Mouse (Mus musculus): ENCODE results near the gene Ccdc171. TPM values are rescaled to one million over a fixed set of nuclear protein-coding genes. Genes with fewer than 3 reads are reported as not detected.
"Not testable (repeated sequence)": the region's sequence is repeated elsewhere in the genome, so short reads cannot be mapped to it uniquely, and the experiment has no call there.

The Ccdc171 gene
- polyA plus RNA-seq, 1 experiment from 2014 or later, result 3.5 TPM

DNA sequence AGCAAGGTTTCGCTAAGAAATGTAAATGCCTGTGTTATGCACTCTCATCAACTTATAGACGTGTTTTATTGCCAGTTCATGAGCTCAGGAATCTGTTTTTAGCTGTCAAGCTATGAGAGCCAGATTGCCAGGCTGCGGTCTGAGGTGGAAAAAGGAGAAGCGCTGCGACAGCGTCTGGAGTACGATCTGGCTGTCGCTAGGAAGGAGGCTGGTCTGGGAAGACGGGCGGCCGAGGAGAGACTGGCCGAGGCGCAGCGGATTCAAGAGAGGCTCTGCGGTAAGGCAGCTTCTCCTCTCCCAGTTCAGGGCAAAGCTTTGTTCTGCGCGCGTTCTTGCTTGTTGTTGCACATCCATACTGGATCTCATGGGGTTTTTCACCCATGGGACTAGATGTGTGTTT is 24.2 kb downstream of the Ccdc171 start:
- Histone ChIP-seq H3K27me3 (ENCODE audit: insufficient read depth, low read length) (no peaks in the 10 kb centered on the region), H3K36me3 (ENCODE audit: insufficient read depth) (no peaks in the 10 kb centered on the region), H3K4me1 (ENCODE audit: insufficient read depth) (no peaks in the 10 kb centered on the region), H3K4me3 (ENCODE audit: low read depth, low read length) (no peak overlapping the region), H3K4me2 (no peak overlapping the region), H3K27ac (ENCODE audit: low read depth) (no peak overlapping the region), H3K9me3 (ENCODE audit: low read depth, low read length) (no peaks in the 10 kb centered on the region), H3K9ac (no peak overlapping the region)
- no peak for TF ChIP-seq CTCF (IDR thresholded peaks at IDR 0.05; ENCODE audit: low read depth)
- WGBS, result 33% methylated on average over 18 of the region's 18 CpGs
- DNase-seq (peak; percentile 52), ATAC-seq (ENCODE audit: insufficient read depth) (peak; percentile 44; the same call in 1 of the 2 replicates)

DNA sequence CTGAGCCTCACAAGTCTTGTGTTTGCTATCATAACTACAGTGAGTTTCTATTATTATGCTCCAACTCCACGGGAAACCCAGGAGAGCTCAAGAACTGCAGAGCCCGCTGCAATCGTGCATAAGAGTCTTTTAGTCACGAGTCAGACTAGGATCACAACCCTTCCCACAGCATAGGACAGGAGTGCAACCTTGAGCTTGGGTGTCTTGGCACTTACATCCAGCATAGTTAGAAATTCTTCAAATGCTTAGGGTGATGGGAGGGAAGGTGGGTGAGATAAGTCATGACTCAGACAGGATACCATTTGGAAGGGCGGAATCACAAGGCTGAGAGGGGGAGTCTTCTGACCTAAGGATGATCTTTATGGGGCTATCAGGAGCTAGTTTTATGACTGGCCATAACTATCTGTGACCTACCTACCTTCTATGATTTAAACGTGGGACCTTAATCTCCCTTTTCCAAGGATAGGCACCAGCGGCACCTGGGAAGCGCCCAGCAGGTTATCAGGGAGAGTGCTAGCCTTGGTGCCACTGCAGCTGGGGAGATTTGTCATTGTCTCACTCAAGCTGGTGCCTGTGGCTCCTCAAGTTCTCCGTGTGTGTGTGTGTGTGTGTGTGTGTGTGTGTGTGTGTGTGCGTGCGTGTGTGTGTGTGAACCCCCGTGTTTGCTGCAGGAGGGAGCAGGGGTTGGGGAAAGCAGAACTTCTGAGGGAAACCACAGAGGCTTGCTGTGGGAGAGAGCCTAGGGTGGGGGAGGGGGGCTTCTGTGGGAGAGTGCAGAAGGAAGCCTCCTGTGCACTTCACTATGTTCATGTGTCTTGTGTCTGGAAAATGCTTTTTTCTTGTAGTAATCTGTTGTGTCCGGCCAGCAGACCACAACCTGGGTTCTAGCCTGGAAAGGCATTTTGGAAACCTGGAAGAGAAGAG is 42.1 kb downstream of the Ccdc171 start:
- Histone ChIP-seq H3K27ac (ENCODE audit: low read depth) (no peak overlapping the region), H3K9me3 (ENCODE audit: low read depth, low read length) (no peaks in the 10 kb centered on the region), H3K4me2 (peak overlapping the region; percentile 46), H3K4me1 (ENCODE audit: insufficient read depth) (no peaks in the 10 kb centered on the region), H3K27me3 (ENCODE audit: insufficient read depth, low read length) (no peaks in the 10 kb centered on the region), H3K4me3 (ENCODE audit: low read depth, low read length) (no peak overlapping the region), H3K36me3 (ENCODE audit: insufficient read depth) (no peaks in the 10 kb centered on the region), H3K9ac (no peak overlapping the region)
- DNase-seq (no peak), ATAC-seq (ENCODE audit: insufficient read depth) (peak; percentile 63; the same call in 1 of the 2 replicates)
- TF ChIP-seq CTCF (IDR thresholded peaks at IDR 0.05; ENCODE audit: low read depth), result no peak
- 19% methylated on average over 13 of the region's 13 CpGs for WGBS

- 5% methylated on average over 9 of the region's 9 CpGs for WGBS
- not testable (repeated sequence) for H3K4me3 ChIP-seq (ENCODE audit: low read depth, low read length); H3K36me3 ChIP-seq (ENCODE audit: insufficient read depth); H3K27me3 ChIP-seq (ENCODE audit: insufficient read depth, low read length); H3K27ac ChIP-seq (ENCODE audit: low read depth); H3K9me3 ChIP-seq (ENCODE audit: low read depth, low read length); H3K4me1 ChIP-seq (ENCODE audit: insufficient read depth); H3K9ac ChIP-seq
- H3K4me2 ChIP-seq, result peak overlapping the region; percentile 46
- DNase-seq, result peak; percentile 35
- ATAC-seq (ENCODE audit: insufficient read depth), result peak; percentile 28; the same call in 1 of the 2 replicates
Observed at GRCm38 (mm10) chr4:83568145-83568544, 42.8 kb downstream of the Ccdc171 start.

- TF ChIP-seq CTCF (IDR thresholded peaks at IDR 0.05; ENCODE audit: low read depth), result peak; percentile 65
- H3K4me2 ChIP-seq, result no peak overlapping the region
- H3K27ac ChIP-seq (ENCODE audit: low read depth), result no peak overlapping the region
- 59% methylated on average over 6 of the region's 6 CpGs for WGBS
- DNase-seq (peak; percentile 90), ATAC-seq (ENCODE audit: insufficient read depth) (peak; percentile 44; the same call in 1 of the 2 replicates)
- no peaks in the 10 kb centered on the region for H3K9me3 ChIP-seq (ENCODE audit: low read depth, low read length)
- no peak overlapping the region for H3K9ac ChIP-seq
- H3K36me3 ChIP-seq (ENCODE audit: insufficient read depth), result no peaks in the 10 kb centered on the region
- no peak overlapping the region for H3K4me3 ChIP-seq (ENCODE audit: low read depth, low read length)
- H3K4me1 ChIP-seq (ENCODE audit: insufficient read depth), result no peaks in the 10 kb centered on the region
- H3K27me3 ChIP-seq (ENCODE audit: insufficient read depth, low read length), result no peaks in the 10 kb centered on the region
Observed at GRCm38 (mm10) chr4:83570569-83570968, 45.2 kb downstream of the Ccdc171 start.

DNA sequence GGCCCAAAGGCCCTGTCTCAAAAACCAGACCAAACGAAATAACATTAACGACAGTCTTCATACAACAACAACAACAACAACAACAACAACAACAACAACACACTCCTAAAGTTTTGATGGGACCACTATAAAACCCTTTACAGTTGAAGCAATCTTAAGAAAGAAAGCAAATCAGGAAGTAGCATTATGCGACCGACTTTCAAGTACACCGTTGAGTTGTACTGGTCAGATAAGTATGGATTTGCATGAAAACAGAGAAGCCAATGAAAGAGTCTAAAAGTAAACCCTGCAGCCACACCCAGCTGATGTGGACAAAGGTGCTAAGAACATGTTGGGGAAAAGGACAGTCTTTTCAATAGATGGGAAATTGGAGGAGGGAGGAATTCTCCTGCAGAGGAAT is 45.7 kb downstream of the Ccdc171 start:
- ATAC-seq (ENCODE audit: insufficient read depth) (no peak), DNase-seq (no peak)
- Histone ChIP-seq H3K9ac (no peak overlapping the region), H3K9me3 (ENCODE audit: low read depth, low read length) (no peaks in the 10 kb centered on the region), H3K4me3 (ENCODE audit: low read depth, low read length) (no peak overlapping the region), H3K36me3 (ENCODE audit: insufficient read depth) (no peaks in the 10 kb centered on the region), H3K4me1 (ENCODE audit: insufficient read depth) (no peaks in the 10 kb centered on the region), H3K27me3 (ENCODE audit: insufficient read depth, low read length) (no peaks in the 10 kb centered on the region), H3K27ac (ENCODE audit: low read depth) (no peak overlapping the region), H3K4me2 (no peak overlapping the region)
- no peak for TF ChIP-seq CTCF (IDR thresholded peaks at IDR 0.05; ENCODE audit: low read depth)
- 84% methylated on average over 5 of the region's 5 CpGs for WGBS

GRCm38 (mm10) chr4:83572521-83572920 is 47.2 kb downstream of the Ccdc171 start:
- no peak for DNase-seq
- no peak for ATAC-seq (ENCODE audit: insufficient read depth)
- Histone ChIP-seq H3K4me1 (ENCODE audit: insufficient read depth) (no peaks in the 10 kb centered on the region), H3K9me3 (ENCODE audit: low read depth, low read length) (no peaks in the 10 kb centered on the region), H3K9ac (no peak overlapping the region), H3K36me3 (ENCODE audit: insufficient read depth) (no peaks in the 10 kb centered on the region), H3K27ac (ENCODE audit: low read depth) (no peak overlapping the region), H3K27me3 (ENCODE audit: insufficient read depth, low read length) (no peaks in the 10 kb centered on the region), H3K4me3 (ENCODE audit: low read depth, low read length) (no peak overlapping the region), H3K4me2 (no peak overlapping the region)
- TF ChIP-seq CTCF (IDR thresholded peaks at IDR 0.05; ENCODE audit: low read depth), result no peak
- 48% methylated on average over 6 of the region's 6 CpGs for WGBS

DNA sequence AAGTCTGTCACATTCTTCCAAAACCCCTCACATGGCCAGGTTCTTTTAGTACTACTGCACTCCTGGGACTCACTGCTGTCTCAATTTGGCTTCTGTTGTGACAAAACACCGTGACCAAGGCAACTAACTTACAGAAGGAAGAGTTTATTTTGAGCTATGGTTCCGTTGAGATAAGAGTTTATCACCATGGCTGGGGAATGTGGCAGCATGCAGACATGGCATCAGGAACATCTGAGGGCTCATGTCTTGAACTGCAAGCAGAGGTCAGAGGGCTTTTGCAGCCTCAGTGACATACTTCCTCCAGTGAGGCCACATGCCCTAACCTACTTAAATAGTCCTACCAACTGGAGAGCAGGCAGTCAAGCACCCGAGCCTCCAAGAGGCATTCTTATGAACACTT is 51.0 kb downstream of the Ccdc171 start:
- no peak for TF ChIP-seq CTCF (IDR thresholded peaks at IDR 0.05; ENCODE audit: low read depth)
- Histone ChIP-seq H3K27ac (ENCODE audit: low read depth) (no peak overlapping the region), H3K4me2 (no peak overlapping the region), H3K9me3 (ENCODE audit: low read depth, low read length) (no peaks in the 10 kb centered on the region), H3K36me3 (ENCODE audit: insufficient read depth) (no peaks in the 10 kb centered on the region), H3K27me3 (ENCODE audit: insufficient read depth, low read length) (no peaks in the 10 kb centered on the region), H3K4me1 (ENCODE audit: insufficient read depth) (no peaks in the 10 kb centered on the region), H3K4me3 (ENCODE audit: low read depth, low read length) (no peak overlapping the region), H3K9ac (no peak overlapping the region)
- no peak for DNase-seq
- WGBS, result 37% methylated on average over 3 of the region's 3 CpGs
- no peak for ATAC-seq (ENCODE audit: insufficient read depth)
